Mouse (Mus musculus): ENCODE data around the gene Nlrp4c.

DNA sequence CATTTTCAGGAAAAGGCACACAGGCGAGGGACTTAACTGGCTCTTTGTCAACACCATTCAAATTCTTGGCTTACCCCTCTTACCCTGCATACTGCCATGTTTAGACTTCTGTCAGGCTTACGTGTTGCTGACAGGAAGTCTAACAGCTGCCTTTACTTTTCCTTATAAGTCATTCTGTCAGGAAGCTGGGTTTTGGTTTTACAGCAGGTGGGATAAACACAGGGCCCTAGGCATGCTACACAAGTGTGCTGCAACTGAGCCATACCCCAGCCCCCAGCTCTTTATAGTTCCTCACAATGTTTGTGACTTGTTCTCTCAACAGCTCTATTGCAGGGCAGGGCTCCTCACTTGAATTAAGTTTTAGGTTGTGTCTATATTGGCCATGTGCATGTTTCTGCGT lies 94.3 kb downstream of the Nlrp4c start:
- TF ChIP-seq HCFC1 (IDR thresholded peaks at IDR 0.05; ENCODE audit: low read depth, low read length) (no peak), ETS1 (IDR thresholded peaks at IDR 0.05; ENCODE audit: low read depth, low read length) (no peak), E2F4 (IDR thresholded peaks at IDR 0.05; ENCODE audit: borderline replicate concordance, low read depth, low read length) (no peak), CTCF (IDR thresholded peaks at IDR 0.05 in 2 of 3, conservative IDR thresholded peaks at IDR 0.05 in 1 of 3; ENCODE audit: control insufficient read depth in 1 of 3, insufficient read depth in 1 of 3, low read depth in 2 of 3, low read length in 3 of 3, poor library complexity in 1 of 3, severe bottlenecking in 1 of 3) (no peak), GATA1 (IDR thresholded peaks at IDR 0.05; ENCODE audit: low read depth, low read length) (no peak), EP300 (IDR thresholded peaks at IDR 0.05; ENCODE audit: low read depth in 1 of 2, low read length in 2 of 2) (no peak), POLR2A (IDR thresholded peaks at IDR 0.05; ENCODE audit: control insufficient read depth in 1 of 2, insufficient read depth in 1 of 2, low read depth in 1 of 2, low read length in 2 of 2, poor library complexity in 1 of 2) (no peak), TBP (IDR thresholded peaks at IDR 0.05; ENCODE audit: low read depth, low read length) (no peak)
